Mouse (Mus musculus) adrenal gland, postnatal 14 days (tissue): Measurements from ENCODE around the gene Olfr1415. TPM values are rescaled to one million over a fixed set of nuclear protein-coding genes. Genes with fewer than 3 reads are reported as not detected.

ENCODE experiments used
- microRNA-seq, 2 experiments: library from miRNA; unstranded; fragments of <30 nt; microRNA quantifications; one replicate each; pipeline ENCODE4 v1.2.0; 2021
- total RNA-seq: library from RNA; stranded (reverse); gene quantifications from 2 replicates; pipeline ENCODE4 v1.2.3, GENCODE M21; 2021

The Olfr1415 gene
- total RNA-seq, 1 experiment from 2014 or later: not detected

Small RNA genes lying within 50 kb of the gene (microRNA-seq; reads per million reads assigned to microRNA genes)
- 1.3 to 3.4 reads per million in 2 experiments for gene Mir6900

Other genes with a start within 250 kb of the Olfr1415 start
- 626 and 670 TPM in 2 replicates for gene Ndufa10, start 22.2 kb downstream of the Olfr1415 start, total RNA-seq
- not detected in 2 replicates for gene Olfr1416, start 11.0 kb downstream of the Olfr1415 start, total RNA-seq
- not detected in 2 replicates for gene Olfr1414, start 22.6 kb upstream of the Olfr1415 start, total RNA-seq
- not detected in 2 replicates for gene Olfr1413, start 75.2 kb upstream of the Olfr1415 start, total RNA-seq
- gene Olfr1412, start 89.7 kb upstream of the Olfr1415 start, total RNA-seq: not detected in 2 replicates
- gene Olfr1411, start 98.3 kb upstream of the Olfr1415 start, total RNA-seq: not detected in 2 replicates
- not detected in 2 replicates for gene Olfr1410, start 109.7 kb upstream of the Olfr1415 start, total RNA-seq
- not detected in 2 replicates for gene Olfr12, start 121.7 kb upstream of the Olfr1415 start, total RNA-seq
- 264 and 268 TPM in 2 replicates for gene Cops9, start 145.9 kb upstream of the Olfr1415 start, total RNA-seq
- not detected in 2 replicates for gene Otos, start 152.7 kb upstream of the Olfr1415 start, total RNA-seq